Mouse (Mus musculus) A20 (cell line): ENCODE data around the gene Rogdi.

Experiments
- DNase-seq: peaks from one replicate; pipeline ENCODE4 v3.0.0-alpha.2; 2011; ENCODE audit warnings: low read depth, low spot score

The Rogdi gene

GRCm38 (mm10) chr16:4993276-4993675 is 20.1 kb downstream of the Rogdi start:
- no peak for DNase-seq

- no peak for DNase-seq
Observed at GRCm38 (mm10) chr16:4984717-4985116, 28.6 kb downstream of the Rogdi start.

GRCm38 (mm10) chr16:4979755-4980380 is 33.5 kb downstream of the Rogdi start:
- peak; percentile 73 for DNase-seq

GRCm38 (mm10) chr16:4978275-4979051 is 34.9 kb downstream of the Rogdi start:
- no peak for DNase-seq

GRCm38 (mm10) chr16:4976180-4976579 is 37.2 kb downstream of the Rogdi start:
- DNase-seq, result no peak

DNA sequence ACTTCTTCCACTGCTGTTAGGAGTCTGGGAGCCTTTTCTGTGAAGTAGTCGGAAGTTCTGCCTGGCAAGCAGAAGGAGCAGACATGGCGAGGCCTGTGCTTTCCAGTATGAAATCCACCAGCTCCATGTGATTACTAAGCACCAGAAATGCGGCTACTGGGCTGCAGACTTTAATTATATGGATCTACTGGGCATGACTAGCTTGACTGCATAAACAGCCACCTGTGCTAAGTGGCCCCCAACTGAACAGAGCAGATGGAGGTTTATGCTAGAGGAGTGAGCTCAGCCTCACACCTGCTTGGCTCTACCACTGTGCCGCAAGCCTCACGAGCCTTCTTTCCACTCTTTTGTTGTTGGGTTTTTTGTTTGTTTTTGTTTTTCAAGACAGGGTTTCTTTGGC is 38.8 kb downstream of the Rogdi start:
- no peak for DNase-seq

- DNase-seq, result no peak
Observed at GRCm38 (mm10) chr16:4971626-4972025, 41.7 kb downstream of the Rogdi start.

DNA sequence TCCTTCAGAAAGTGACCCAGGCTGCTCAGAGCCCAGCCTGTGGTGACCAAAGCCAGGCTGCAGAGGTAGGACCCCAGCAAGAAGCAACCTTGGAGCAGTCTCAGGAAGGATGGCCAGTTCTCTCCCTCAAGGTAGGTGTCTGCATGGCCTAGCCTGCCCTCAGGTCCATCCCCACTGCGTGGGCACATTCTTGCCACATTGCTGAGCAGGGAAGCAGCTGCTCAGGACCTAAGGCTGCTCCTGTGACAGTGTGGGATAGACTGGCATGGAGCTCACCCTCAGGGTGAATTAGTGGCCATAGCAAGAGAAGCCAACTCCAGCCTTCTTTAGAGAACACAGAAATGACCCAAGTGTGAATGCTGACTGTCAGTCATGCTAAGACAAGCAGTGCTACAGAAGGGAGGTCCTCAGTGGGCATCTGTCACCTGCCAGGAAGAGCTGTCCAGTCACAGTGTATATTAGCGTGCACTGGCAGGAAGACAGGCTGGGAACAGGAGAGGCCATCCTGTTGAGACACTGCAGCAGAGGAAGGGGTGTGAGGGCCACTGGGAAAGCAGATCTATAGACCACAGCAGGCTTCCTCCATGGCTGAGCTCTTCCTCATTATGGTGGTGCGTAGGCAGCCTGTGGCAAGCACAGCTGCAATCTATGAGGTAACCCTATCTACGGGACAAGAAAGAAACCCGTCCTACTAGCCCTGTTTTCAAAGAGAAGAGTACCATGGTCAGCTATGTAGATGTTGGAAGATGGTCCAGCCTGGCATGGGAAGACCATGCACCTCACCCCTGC is 44.1 kb downstream of the Rogdi start:
- DNase-seq, result no peak

DNA sequence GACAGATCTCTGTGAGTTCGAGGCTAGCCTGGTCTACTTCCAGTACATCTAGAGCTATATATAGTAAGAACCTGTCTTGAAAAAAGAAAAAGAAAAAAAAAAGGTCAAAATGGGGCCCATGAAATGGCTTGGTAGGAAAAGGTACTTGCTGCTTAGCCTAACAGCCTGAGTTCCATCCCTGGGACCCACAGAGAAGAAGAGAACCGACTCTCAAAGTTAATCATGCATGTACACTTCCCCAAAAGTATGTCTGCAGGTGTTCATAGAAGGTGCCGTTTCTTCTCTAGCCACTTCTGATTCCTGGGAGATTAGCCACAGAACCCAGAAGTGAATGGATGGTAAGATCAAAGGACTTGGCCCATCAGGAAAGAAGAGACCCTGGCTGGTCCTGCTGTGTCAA is 44.9 kb downstream of the Rogdi start:
- DNase-seq, result peak; percentile 55

- no peak for DNase-seq
Observed at GRCm38 (mm10) chr16:4965392-4966129, 47.8 kb downstream of the Rogdi start.

DNA sequence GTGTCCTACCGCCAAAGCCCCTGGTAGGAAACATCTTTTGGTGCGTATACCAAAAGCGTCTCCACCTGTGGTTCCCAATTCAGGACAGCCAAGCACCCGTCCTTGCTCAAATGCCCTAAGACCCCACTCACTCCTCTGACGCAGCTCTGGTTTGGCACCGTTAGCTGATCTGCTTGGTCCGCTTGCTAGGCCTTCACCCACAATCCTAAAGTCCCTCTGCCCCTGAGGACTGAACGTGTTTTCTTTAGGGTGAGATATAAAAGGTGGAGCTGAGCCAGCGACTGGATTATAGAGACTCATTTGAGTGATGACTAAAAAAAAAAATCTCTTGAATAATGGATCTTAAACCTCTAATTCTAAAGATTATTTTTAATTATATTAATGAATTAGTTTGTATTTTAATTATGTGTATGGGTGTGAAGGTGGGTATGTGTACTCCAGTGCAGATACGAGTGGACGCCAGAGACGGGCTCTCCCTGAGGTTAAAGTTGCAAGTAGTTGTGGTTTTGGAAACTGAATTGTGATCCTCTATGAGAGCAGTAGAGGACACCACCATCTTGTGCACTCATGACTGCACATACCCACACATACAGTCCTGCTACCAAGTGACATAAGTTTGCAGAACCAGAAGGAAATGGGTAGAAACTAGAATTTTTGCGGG is 48.5 kb downstream of the Rogdi start:
- no peak for DNase-seq

DNA sequence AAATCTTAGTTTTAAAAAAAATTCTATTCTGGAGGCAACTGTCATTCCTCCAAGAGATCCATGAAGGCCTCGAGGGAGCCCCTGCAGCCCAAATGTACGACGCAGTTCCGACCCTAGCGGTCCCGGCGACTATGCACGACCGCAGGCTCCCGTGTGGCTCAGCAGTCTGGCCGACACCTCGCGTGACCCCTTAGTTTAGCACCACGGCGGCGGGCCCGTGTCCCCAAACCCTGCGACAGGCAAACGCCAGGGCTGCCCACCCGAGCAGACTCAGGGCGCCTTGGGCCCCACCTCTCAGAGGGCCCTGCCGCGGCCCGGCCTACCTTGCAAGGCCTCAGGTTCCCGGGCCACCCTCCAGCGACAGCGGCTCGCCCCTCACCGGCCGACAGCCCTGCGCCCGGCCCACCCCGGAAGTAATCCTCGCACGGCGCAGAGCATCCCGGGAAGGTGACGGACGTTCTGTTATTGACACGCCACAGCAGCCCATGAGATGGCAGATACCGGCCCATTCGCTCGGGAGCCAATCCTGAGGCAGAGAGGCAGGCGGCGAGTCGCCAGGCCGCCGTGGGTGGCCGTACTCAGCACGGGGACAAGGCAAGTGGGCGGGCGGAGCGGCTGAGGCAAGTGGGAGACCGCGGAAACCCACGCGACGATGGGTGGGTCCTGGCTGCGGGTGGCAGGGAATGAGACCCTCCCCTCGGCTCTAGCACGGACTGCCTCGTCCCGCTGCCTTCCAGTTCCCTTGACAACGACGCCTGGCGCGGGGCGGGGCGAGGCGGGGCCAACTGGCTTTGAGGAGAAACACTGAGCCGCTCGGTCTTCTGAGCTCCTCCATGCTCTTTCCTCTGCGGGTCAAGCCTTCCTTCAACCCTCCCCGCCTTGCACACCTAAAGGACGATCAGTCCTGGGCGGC is 49.3 kb downstream of the Rogdi start, which contains the start of gene Anks3:
Anks3 (minus strand) TSS at position 409 of the 913 bp plus-strand sequence.
- peak; percentile 96 for DNase-seq

DNA sequence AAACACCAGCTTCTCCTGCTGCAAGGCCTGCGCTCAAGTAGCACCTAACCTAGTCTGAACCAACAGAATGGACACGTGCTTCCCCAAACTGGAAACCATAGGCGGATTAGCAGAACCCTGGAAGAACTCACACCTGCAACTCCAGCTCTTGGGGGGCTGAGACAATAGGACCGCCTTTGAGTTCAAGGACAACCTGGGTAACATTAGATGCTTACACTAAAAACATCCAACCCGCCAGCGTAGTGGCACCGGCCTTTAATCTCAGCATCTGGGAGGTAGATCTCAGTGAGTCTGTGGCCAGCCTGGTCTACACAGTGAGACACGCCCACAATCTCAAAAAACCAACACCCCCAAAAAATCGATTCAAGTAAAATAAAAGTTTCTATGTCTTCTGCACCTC is 50.0 kb downstream of the Rogdi start:
- DNase-seq, result peak; percentile 48

- no peak for DNase-seq
Observed at GRCm38 (mm10) chr16:4960260-4960659, 53.1 kb downstream of the Rogdi start.
